Comparison of ENCODE assay signal across 12 mouse cellular contexts in the genomic region with DNA sequence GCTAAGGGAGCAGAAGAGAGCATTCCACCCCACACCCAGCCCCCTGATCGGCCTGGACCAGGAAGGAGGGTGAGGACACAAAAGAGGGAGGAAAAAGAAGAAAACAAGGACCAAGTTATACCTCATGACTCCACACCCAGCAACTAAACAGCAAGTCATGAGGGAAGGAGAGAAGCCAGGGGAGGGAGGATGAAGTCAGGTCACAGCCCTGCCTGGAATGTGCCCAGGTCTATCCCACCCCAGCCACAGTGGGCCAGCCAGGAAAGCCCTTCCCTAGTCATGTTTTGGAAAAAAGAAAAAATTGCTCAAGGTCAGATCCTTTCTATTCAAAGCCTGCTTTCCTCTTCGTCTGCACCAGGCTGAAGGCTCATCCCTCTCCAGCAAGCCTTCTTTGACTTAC. TPM values are rescaled to one million over a fixed set of nuclear protein-coding genes. Genes with fewer than 3 reads are reported as not detected.
DNase-seq lines count a peak whose midpoint lies in the region; ATAC-seq and TF ChIP-seq lines count a peak whose summit lies in the region.
"Had no signal": no experiment of that assay in that cellular context is flagged by ENCODE, and none has a peak within 500 bp of the region (broad histone marks: within the 10 kb centered on the region; RNA-seq: fewer than 3 reads in every experiment).

No protein-coding gene starts in this region.

- ATAC-seq in heart, embryonic 11.5 days (replicated peaks; ENCODE audit: insufficient number of reproducible peaks, low FRiP score, low TSS enrichment), result no peak

- no peaks in the 10 kb centered on the region for H3K9me3 ChIP-seq in heart, embryonic 11.5 days (replicated peaks; ENCODE audit: control insufficient read depth, low read length)
- H3K9me3 ChIP-seq: liver, embryonic 15.5 days had no signal

- H3K4me1 ChIP-seq in cortical plate, adult 2 months (ENCODE audit: control insufficient read depth, insufficient read depth, low read length), result peaks cover 10% of the 10 kb centered on the region
- peaks cover 47% of the 10 kb centered on the region for H3K4me1 ChIP-seq in heart, embryonic 11.5 days (ENCODE audit: control insufficient read depth, insufficient read depth, low read length)

- intact Hi-C loops in left cerebral cortex, postnatal 14 days (cut with DNase I), result no loop called here

- H3K4me3 ChIP-seq in cortical plate, adult 2 months (ENCODE audit: insufficient read depth, low read length), result peak overlapping the region; percentile 51
- H3K4me3 ChIP-seq in heart, embryonic 11.5 days (ENCODE audit: low read depth, low read length), result peak overlapping the region; percentile 84
- H3K4me3 ChIP-seq in macrophage (ENCODE audit: inconsistent target), result peak overlapping the region; percentile 73
- H3K4me3 ChIP-seq: liver, embryonic 15.5 days had no signal

- H3K9ac ChIP-seq in heart, embryonic 11.5 days (ENCODE audit: low read depth, low read length), result peak overlapping the region; percentile 85
- H3K9ac ChIP-seq: liver, embryonic 15.5 days had no signal

- 61% methylated on average over 2 of the region's 2 CpGs for WGBS in heart, embryonic 11.5 days (ENCODE audit: insufficient replicate concordance)
- WGBS in macrophage (ENCODE audit: missing documents), result 77% methylated on average over 2 of the region's 2 CpGs

- no peaks in the 10 kb centered on the region for H3K27me3 ChIP-seq in heart, embryonic 11.5 days (ENCODE audit: control insufficient read depth, insufficient read depth, low read length)

- TF ChIP-seq POLR2A in cortical plate, adult 2 months (IDR thresholded peaks at IDR 0.05; ENCODE audit: extremely low read depth, insufficient read depth, low read length), result no peak

- H3K4me2 ChIP-seq in heart, embryonic 11.5 days, result peak overlapping the region; percentile 96

- H3K79me2 ChIP-seq in macrophage (ENCODE audit: inconsistent target), result peaks cover 57% of the 10 kb centered on the region

- no peaks in the 10 kb centered on the region for H3K36me3 ChIP-seq in heart, embryonic 11.5 days (ENCODE audit: control insufficient read depth, insufficient read depth, low read length)
- H3K36me3 ChIP-seq in macrophage (ENCODE audit: inconsistent target), result no peaks in the 10 kb centered on the region
- H3K36me3 ChIP-seq: liver, embryonic 15.5 days had no signal

- no peak for TF ChIP-seq CTCF in cortical plate, adult 2 months (IDR thresholded peaks at IDR 0.05; ENCODE audit: extremely low read depth, insufficient read depth, low read length)

- peak; percentile 41 for DNase-seq in kidney, adult 9 months
- no peak for DNase-seq in kidney, adult 18-20 months
- no peak for DNase-seq in frontal cortex, adult 2 months (ENCODE audit: extremely low spot score in 1 of 2, low spot score in 1 of 2)
- DNase-seq in left cerebral cortex, postnatal 14 days (ENCODE audit: low spot score in 2 of 2), result no peak
- no peak for DNase-seq in c-Kit-positive CD71-positive TER-119-positive erythroid progenitor cells, embryonic 14.5 days (ENCODE audit: low spot score)
- DNase-seq: right cerebral cortex, postnatal 25 days had no signal

- H3K27ac ChIP-seq in cortical plate, adult 2 months (ENCODE audit: insufficient read depth, low read length), result 0 out of 2 replicates have a peak overlapping the region, but pooled peaks have one; percentile 2
- peak overlapping the region; percentile 54; the same call in 1 of the 2 replicates for H3K27ac ChIP-seq in heart, embryonic 11.5 days (ENCODE audit: low read depth, low read length)
- H3K27ac ChIP-seq in macrophage, result peak overlapping the region; percentile 94
- H3K27ac ChIP-seq: liver, embryonic 15.5 days had no signal

RNA-seq across cellular contexts. Expression of a gene that starts 1.9 kb away (rescaled TPM):
- polyA plus RNA-seq in cortical plate, adult 2 months (2012; rRNA removed), result 46.6 and 48.5 TPM in 2 replicates
- 16.1 and 17.5 TPM in 2 replicates for polyA plus RNA-seq in heart, embryonic 11.5 days (2014; fragmentation: Nextera tagmentation; extraction: Ambion mirVana)
- 10 to 100 TPM in 24 of 26 experiments, 1 to 10 TPM in 2; 4.5 to 67.9 (median 27.2) TPM for total RNA-seq in macrophage (2018; cell fraction: chromatin; rRNA removed)
- 100 to 1,000 TPM in 1 of 26 experiments, 10 to 100 TPM in 25; 23.9 to 104 (median 44.7) TPM for total RNA-seq in macrophage (2018; cell fraction: cytosol; rRNA removed)
- total RNA-seq in macrophage (2018; cell fraction: nucleus; rRNA removed), result 10 to 100 TPM; 15.6 to 85.3 (median 32.2) TPM
- 38.4 to 80.5 TPM (median 38.6 TPM) in 3 replicates for polyA plus RNA-seq in macrophage (2018)
- polyA plus RNA-seq in frontal cortex, adult 2 months (2012; rRNA removed), result 34.1 and 35.7 TPM in 2 replicates
- 10 to 100 TPM; 53.8 to 55.0 TPM for total RNA-seq in left cerebral cortex, postnatal 14 days (2021)

RNA-seq across cellular contexts. Expression of a gene that starts 39.3 kb away (rescaled TPM):
- 163 and 164 TPM in 2 replicates for polyA plus RNA-seq in cortical plate, adult 2 months (2012; rRNA removed)
- polyA plus RNA-seq in heart, embryonic 11.5 days (2014; fragmentation: Nextera tagmentation; extraction: Ambion mirVana), result 3.6 and 5.6 TPM in 2 replicates
- total RNA-seq in macrophage (2018; cell fraction: chromatin; rRNA removed), result 10 to 100 TPM in 25 of 26 experiments, 1 to 10 TPM in 1; 6.3 to 87.7 (median 36.8) TPM
- total RNA-seq in macrophage (2018; cell fraction: cytosol; rRNA removed), result 10 to 100 TPM in 12 of 26 experiments, 1 to 10 TPM in 14; 3.5 to 20.3 (median 7.5) TPM
- total RNA-seq in macrophage (2018; cell fraction: nucleus; rRNA removed), result 10 to 100 TPM in 24 of 26 experiments, 1 to 10 TPM in 2; 6.9 to 51.7 (median 23.0) TPM
- 3.8 to 11.4 TPM (median 5.9 TPM) in 3 replicates for polyA plus RNA-seq in macrophage (2018)
- 137 and 156 TPM in 2 replicates for polyA plus RNA-seq in frontal cortex, adult 2 months (2012; rRNA removed)
- total RNA-seq in left cerebral cortex, postnatal 14 days (2021), result 100 to 1,000 TPM; 162 to 165 TPM

RNA-seq across cellular contexts. Expression of a gene that starts 51.2 kb away (rescaled TPM):
- polyA plus RNA-seq in cortical plate, adult 2 months (2012; rRNA removed), result not detected in 2 replicates
- polyA plus RNA-seq in heart, embryonic 11.5 days (2014; fragmentation: Nextera tagmentation; extraction: Ambion mirVana), result not detected in 2 replicates
- not detected for total RNA-seq in macrophage (2018; cell fraction: chromatin; rRNA removed)
- not detected for total RNA-seq in macrophage (2018; cell fraction: cytosol; rRNA removed)
- not detected for total RNA-seq in macrophage (2018; cell fraction: nucleus; rRNA removed)
- polyA plus RNA-seq in macrophage (2018), result not detected in 3 replicates
- polyA plus RNA-seq in frontal cortex, adult 2 months (2012; rRNA removed), result not detected in 2 replicates
- not detected for total RNA-seq in left cerebral cortex, postnatal 14 days (2021)
- polyA plus RNA-seq: brain, embryonic 14.5 days; gonadal fat pad, adult 2 months; liver, embryonic 15.5 days had no signal

RNA-seq across cellular contexts. Expression of a gene that starts 59.3 kb away (rescaled TPM):
- 66.9 and 79.9 TPM in 2 replicates for polyA plus RNA-seq in cortical plate, adult 2 months (2012; rRNA removed)
- 38.8 and 42.5 TPM in 2 replicates for polyA plus RNA-seq in heart, embryonic 11.5 days (2014; fragmentation: Nextera tagmentation; extraction: Ambion mirVana)
- total RNA-seq in macrophage (2018; cell fraction: chromatin; rRNA removed), result 10 to 100 TPM; 10.2 to 54.1 (median 31.6) TPM
- 10 to 100 TPM in 17 of 26 experiments, 1 to 10 TPM in 9; 7.0 to 14.7 (median 11.7) TPM for total RNA-seq in macrophage (2018; cell fraction: cytosol; rRNA removed)
- total RNA-seq in macrophage (2018; cell fraction: nucleus; rRNA removed), result 10 to 100 TPM in 22 of 26 experiments, 1 to 10 TPM in 4; 6.3 to 77.0 (median 18.5) TPM
- polyA plus RNA-seq in macrophage (2018), result 9.5 to 26.7 TPM (median 17.2 TPM) in 3 replicates
- 62.9 and 70.6 TPM in 2 replicates for polyA plus RNA-seq in frontal cortex, adult 2 months (2012; rRNA removed)
- 10 to 100 TPM; 33.8 to 34.7 TPM for total RNA-seq in left cerebral cortex, postnatal 14 days (2021)

Comparison
In these comparisons a context has a peak if more than half of its experiments do, and no peak if none do; other contexts are left out.
1. H3K27ac ChIP-seq: peak in every context shown above with its lines; median percentile 94 in macrophage; 54 in heart, embryonic 11.5 days; 2 in cortical plate, adult 2 months.
2. RNA of a gene that starts 39.3 kb away (polyA plus RNA-seq): 163 to 164 TPM in cortical plate, adult 2 months and 137 to 156 TPM in frontal cortex, adult 2 months; 3.6 to 5.6 TPM in heart, embryonic 11.5 days and 3.8 to 11.4 TPM in macrophage; every median in the first group is over 10 times any median in the second.
3. Peak in every context shown above with its lines, with median percentiles within 50 percentile points of each other: H3K4me3 ChIP-seq.